Mouse (Mus musculus) cerebellum, adult 8-10 months (tissue): ENCODE data around the gene Dhrs3.

Experiments used
- DNase-seq: peaks from one replicate; pipeline ENCODE4 v3.0.0; 2022

Gene Dhrs3

DNA sequence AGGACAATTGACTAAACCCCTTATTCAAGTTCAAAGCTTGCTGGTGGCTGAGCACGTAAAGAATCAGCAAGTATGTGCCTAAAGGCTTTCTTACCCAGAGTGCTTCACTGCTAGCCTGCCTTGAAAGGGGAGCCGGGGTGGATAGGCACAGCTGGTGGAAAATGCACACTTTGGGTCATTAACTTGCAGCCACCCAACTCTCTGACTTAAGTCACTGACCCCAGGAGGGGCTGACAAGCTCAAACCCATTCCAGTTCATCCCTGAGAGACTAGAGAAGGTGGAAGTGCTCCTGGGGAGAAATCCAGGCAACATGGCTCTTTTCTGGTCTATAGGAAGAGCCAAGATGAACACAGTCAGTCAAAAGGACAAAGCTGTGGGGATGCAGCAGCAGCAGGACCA lies 82.9 kb downstream of the Dhrs3 start:
- no peak for DNase-seq

DNA sequence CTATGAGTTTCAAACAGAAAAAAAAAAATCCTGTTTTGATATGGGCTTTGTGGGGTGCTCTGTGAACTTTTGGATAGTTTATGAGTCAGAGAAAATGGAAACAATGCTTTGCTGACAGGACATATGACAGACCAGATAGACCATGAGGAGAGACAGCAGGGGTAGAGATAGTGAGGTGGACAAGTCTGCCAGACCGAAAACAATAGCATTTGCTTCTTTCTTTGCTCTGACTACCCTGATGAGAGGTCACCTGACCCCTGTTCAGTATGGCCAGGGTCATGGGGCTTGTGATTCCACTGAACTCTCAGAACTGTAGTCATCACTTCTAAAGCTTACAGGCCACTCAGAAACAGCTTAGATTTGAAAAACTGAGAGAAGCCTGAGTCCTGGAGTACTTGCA lies 84.4 kb downstream of the Dhrs3 start:
- no peak for DNase-seq
